Mouse (Mus musculus) embryonic stem cell, embryonic (primary cell): Measurements from ENCODE around the gene Agr3.

Experiments
- CTCF ChIA-PET, 4 experiments: fragments of 300-600 bp in 2 of 4; fragments of 350-600 bp in 2 of 4; sonication (Branson Sonifier 250); formaldehyde crosslinking; loops; one replicate each; lab custom pipeline; 2022; ENCODE audit warnings: inconsistent platforms in 2 of 4; lab: Charles Lee
- POLR2A ChIA-PET, 4 experiments: fragments of 300-600 bp in 2 of 4; fragments of 350-600 bp in 2 of 4; sonication (Branson Sonifier 250); formaldehyde crosslinking; loops; one replicate each; lab custom pipeline; 2022; ENCODE audit warnings: antibody characterized with exemption in 4 of 4, inconsistent platforms in 1 of 4; lab: Charles Lee

Gene Agr3

DNA sequence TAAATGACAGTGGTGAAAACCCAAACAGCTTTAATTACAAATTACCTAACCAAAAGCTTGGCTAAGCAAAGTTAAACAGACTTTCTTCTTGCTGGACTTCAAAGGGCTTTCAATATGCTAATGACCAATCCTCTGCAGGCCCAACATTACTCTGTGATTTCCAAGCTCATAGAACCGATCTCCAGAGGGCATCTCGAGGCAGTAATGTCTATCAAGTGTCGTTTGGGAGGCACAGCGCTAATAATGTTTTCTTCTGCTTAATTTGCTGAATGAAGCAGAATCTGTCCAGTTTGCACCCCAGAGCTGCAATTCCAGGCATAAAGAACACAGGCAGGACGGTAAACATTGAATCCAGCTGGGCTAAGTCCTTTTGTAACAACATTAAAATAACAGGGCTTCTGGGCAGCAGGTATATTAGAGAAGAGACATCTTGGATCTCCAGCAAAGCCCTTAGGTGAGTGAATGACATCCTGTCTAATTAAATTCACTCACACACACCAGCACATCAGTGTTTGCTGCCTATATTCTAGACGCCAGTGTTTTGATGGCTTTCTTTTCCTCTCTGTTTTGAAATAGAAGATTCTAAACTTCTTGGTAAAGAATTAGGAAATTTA is 52.3 kb downstream of the Agr3 start:
- ChIA-PET CTCF (no interaction called here), POLR2A (no interaction called here)

DNA sequence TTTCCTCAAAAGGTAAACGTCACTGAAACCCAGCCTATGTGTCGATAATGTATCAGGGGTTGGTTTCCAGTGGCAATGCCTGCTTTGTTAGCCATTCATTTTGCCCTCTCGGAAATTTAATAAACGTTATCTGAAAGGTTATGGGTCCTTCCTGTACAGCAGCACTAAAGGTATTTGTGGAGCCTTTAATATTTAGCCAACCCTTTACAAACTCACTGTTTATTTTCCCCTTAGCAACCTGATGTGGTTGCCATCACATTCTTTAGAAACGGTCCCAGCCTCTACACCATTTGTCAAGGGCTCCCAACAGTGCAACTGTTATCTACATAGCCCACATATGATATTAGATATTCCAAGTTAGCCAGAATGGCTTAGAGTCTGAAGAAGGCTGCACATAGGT is 54.2 kb downstream of the Agr3 start:
- ChIA-PET CTCF (no interaction called here), POLR2A (no interaction called here)

DNA sequence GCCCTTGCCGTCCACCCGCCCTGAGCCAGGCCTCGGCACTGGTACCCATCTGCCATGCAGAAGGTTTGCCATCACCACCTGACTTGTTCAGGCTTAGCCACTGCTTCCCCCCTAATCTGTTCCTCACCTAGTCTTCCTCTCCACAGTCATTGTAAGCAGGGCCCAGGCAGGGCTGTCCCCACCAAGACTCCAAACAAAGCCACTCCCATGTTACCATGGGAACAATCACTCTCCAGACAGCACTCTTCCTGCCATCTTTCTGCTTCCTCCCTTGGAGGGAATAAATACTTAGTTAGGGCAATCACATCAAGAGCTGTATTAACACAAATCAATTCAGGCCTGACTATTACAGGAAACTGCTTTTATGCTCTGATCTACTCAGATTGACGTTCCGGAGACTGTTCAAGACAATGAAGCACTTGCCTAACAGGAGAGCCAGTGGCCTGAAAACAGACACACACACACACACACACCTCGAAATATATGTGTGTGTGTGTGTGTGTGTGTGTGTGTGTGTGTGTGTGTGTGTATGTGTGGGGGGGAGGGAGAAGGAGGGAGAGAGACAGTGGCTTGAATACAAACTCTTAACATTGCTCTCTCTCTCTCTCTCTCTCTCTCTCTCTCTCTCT is 56.4 kb downstream of the Agr3 start:
- ChIA-PET POLR2A (no interaction called here), CTCF (no interaction called here)

DNA sequence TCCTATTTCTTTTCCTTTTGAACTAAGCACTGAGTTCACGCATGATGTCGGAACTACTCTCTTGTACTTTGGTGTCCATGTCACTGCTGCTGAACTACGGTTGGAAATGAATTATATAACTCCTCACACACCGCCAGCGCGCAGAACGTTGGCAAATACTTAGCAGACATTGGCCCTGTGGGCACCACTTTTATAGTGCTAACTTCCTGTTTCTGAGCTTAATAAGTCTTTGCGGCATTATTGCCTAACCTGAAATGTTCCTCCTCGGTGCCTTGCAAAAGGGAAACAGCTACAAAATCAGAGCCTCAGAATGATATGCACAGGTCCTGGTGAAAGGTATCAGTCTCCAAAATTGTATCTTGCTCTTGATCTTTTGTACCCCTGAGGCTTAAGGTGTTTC is 58.1 kb downstream of the Agr3 start:
- ChIA-PET CTCF (interaction anchor here in 1 of 4 experiments (0.6 kb wide), 1 partner anchor 58 kb away, joined by 4 read pairs; no protein-coding TSS in a partner anchor), POLR2A (no interaction called here)

GRCm38 (mm10) chr12:35984743-35985142 is 59.3 kb downstream of the Agr3 start:
- ChIA-PET CTCF (no interaction called here), POLR2A (interaction anchor here in 1 of 4 experiments (0.7 kb wide), 1 partner anchor 51 kb away, joined by 3 read pairs; no protein-coding TSS in a partner anchor)

- POLR2A ChIA-PET: interaction anchor here in 2 of 4 experiments (0.5 to 0.7 kb wide), 2 partner anchors 70 to 1178 kb away, joined by 3 to 4 read pairs; no protein-coding TSS in a partner anchor
- CTCF ChIA-PET: no interaction called here
Measured at GRCm38 (mm10) chr12:35992711-35993110, 67.3 kb downstream of the Agr3 start, which contains the start of gene Agr2. Gene Agr2, plus strand, starts transcription at chr12:35992907.

- POLR2A ChIA-PET: no interaction called here
- CTCF ChIA-PET: no interaction called here
Measured at GRCm38 (mm10) chr12:35993583-35993982, 68.2 kb downstream of the Agr3 start.

- CTCF ChIA-PET: no interaction called here
- POLR2A ChIA-PET: no interaction called here
Measured at GRCm38 (mm10) chr12:35994098-35994497, 68.7 kb downstream of the Agr3 start.

DNA sequence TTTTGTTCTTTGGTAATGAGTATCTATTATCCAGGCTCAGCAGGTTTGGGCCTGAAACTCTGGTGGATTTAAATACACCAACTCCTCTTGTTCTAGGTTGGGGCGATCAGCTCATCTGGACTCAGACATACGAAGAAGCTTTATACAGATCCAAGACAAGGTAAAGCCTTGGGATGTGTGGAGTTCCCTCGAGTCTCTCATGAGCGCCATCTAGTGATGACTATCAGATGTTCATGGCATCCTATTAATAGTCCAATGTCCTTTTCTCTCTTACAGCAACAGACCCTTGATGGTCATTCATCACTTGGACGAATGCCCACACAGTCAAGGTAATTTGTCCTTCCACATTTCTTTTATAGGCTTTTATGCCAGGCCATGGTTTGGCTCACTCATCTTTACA is 70.4 kb downstream of the Agr3 start:
- CTCF ChIA-PET: interaction anchor here in 2 of 4 experiments (0.6 to 1.0 kb wide), 2 partner anchors 9 to 99 kb away, joined by 4 read pairs; no protein-coding TSS in a partner anchor
- POLR2A ChIA-PET: no interaction called here
